9 mouse cellular contexts compared by ENCODE assay signal in the genomic region with DNA sequence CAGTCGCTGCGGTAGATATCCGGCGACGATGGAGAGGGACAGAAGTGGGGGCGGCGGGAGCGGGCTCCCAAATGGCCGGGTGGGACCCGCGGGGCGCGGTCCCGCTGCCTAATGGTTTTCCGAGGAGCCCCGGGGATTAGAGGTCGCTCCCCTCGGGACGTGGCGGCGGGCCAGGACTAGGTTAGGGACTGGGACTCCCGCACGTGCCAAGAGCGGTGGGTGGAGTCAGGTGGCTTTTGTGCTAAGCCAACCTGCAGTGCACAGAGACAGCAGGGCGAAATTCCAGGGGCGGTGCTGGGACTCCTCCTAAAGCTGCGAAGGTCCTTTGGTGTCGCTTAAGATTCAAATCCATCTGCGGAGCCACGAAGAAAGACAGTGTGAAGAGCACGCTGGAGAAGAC. TPM values are rescaled to one million over a fixed set of nuclear protein-coding genes. Genes with fewer than 3 reads are reported as not detected.
DNase-seq lines count a peak whose midpoint lies in the region; ATAC-seq and TF ChIP-seq lines count a peak whose summit lies in the region.
"Had no signal": no experiment of that assay in that cellular context is flagged by ENCODE, and none has a peak within 500 bp of the region (broad histone marks: within the 10 kb centered on the region; RNA-seq: fewer than 3 reads in every experiment).

No protein-coding gene starts in this region.

- no peaks in the 10 kb centered on the region for H3K9me3 ChIP-seq in heart, embryonic 11.5 days (replicated peaks; ENCODE audit: control insufficient read depth, low read length)
- no peaks in the 10 kb centered on the region for H3K9me3 ChIP-seq in kidney, embryonic 14.5 days (ENCODE audit: control insufficient read depth, low read length)
- H3K9me3 ChIP-seq in lung, embryonic 16.5 days (ENCODE audit: control insufficient read depth, low read length) = no peaks in the 10 kb centered on the region
- no peaks in the 10 kb centered on the region for H3K9me3 ChIP-seq in stomach, postnatal 0 days (ENCODE audit: control insufficient read depth, low read length)

- peaks cover 52% of the 10 kb centered on the region for H3K27me3 ChIP-seq in heart, embryonic 11.5 days (ENCODE audit: control insufficient read depth, insufficient read depth, low read length)
- peaks cover 31% of the 10 kb centered on the region for H3K27me3 ChIP-seq in kidney, embryonic 14.5 days (ENCODE audit: control insufficient read depth, insufficient read depth, low read length)
- peaks cover 20% of the 10 kb centered on the region; the same call in 1 of the 2 replicates for H3K27me3 ChIP-seq in lung, embryonic 16.5 days (ENCODE audit: control insufficient read depth, insufficient read depth, low read depth, low read length)
- H3K27me3 ChIP-seq in stomach, postnatal 0 days (ENCODE audit: control insufficient read depth, insufficient read depth, low read length) = no peaks in the 10 kb centered on the region

- peak; percentile 28 to 60 for DNase-seq in cerebellum, postnatal 14 days
- DNase-seq in cerebellum, adult 8-10 months = no peak
- peak; percentile 75 for DNase-seq in adrenal gland, postnatal 14 days
- peak; percentile 57 for DNase-seq in stomach, postnatal 0 days (ENCODE audit: low spot score)
- no peak for DNase-seq in ovary, adult 18-20 months (ENCODE audit: low spot score)

- no peak for ATAC-seq in heart, embryonic 11.5 days (replicated peaks; ENCODE audit: insufficient number of reproducible peaks, low FRiP score, low TSS enrichment)
- ATAC-seq in kidney, embryonic 14.5 days (ENCODE audit: low FRiP score, low TSS enrichment) = no peak
- ATAC-seq in lung, embryonic 16.5 days (ENCODE audit: low read depth) = peak; percentile 49
- no peak for ATAC-seq in stomach, postnatal 0 days (ENCODE audit: low FRiP score, low TSS enrichment)

- peak overlapping the region; percentile 37 for H3K4me3 ChIP-seq in heart, embryonic 11.5 days (ENCODE audit: low read depth, low read length)
- peak overlapping the region; percentile 33 for H3K4me3 ChIP-seq in kidney, embryonic 14.5 days (ENCODE audit: low read length)
- H3K4me3 ChIP-seq in lung, embryonic 16.5 days (ENCODE audit: low read length) = peak overlapping the region; percentile 40
- H3K4me3 ChIP-seq in stomach, postnatal 0 days (ENCODE audit: low read depth, low read length) = peak overlapping the region; percentile 20
- H3K4me3 ChIP-seq: erythroblast, embryonic 14.5 days had no signal

- H3K27ac ChIP-seq in heart, embryonic 11.5 days (ENCODE audit: low read depth, low read length) = no peak overlapping the region
- no peak overlapping the region for H3K27ac ChIP-seq in kidney, embryonic 14.5 days (ENCODE audit: low read depth, low read length)
- H3K27ac ChIP-seq in lung, embryonic 16.5 days (ENCODE audit: low read length) = peak overlapping the region; percentile 94
- peak overlapping the region; percentile 61 for H3K27ac ChIP-seq in stomach, postnatal 0 days (replicated peaks)

- TF ChIP-seq CTCF in stomach, postnatal 0 days (IDR thresholded peaks at IDR 0.05; ENCODE audit: low read depth) = no peak

- peak overlapping the region; percentile 68 for H3K4me2 ChIP-seq in heart, embryonic 11.5 days
- peak overlapping the region; percentile 55 for H3K4me2 ChIP-seq in kidney, embryonic 14.5 days (replicated peaks; ENCODE audit: low read depth, low read length)
- H3K4me2 ChIP-seq in lung, embryonic 16.5 days (ENCODE audit: low read depth, low read length) = peak overlapping the region; percentile 53
- peak overlapping the region; percentile 45 for H3K4me2 ChIP-seq in stomach, postnatal 0 days (replicated peaks; ENCODE audit: low read depth)

- TF ChIP-seq EP300 in stomach, postnatal 0 days (optimal IDR thresholded peaks at IDR 0.05) = no peak

- H3K9ac ChIP-seq in heart, embryonic 11.5 days (ENCODE audit: low read depth, low read length) = peak overlapping the region; percentile 5; the same call in 1 of the 2 replicates
- peak overlapping the region; percentile 37; the same call in 1 of the 2 replicates for H3K9ac ChIP-seq in kidney, embryonic 14.5 days (ENCODE audit: low read depth, low read length)
- H3K9ac ChIP-seq in lung, embryonic 16.5 days (ENCODE audit: low read length) = peak overlapping the region; percentile 49
- H3K9ac ChIP-seq in stomach, postnatal 0 days (ENCODE audit: low read length) = no peak overlapping the region

- 1% methylated on average over 31 of the region's 31 CpGs for WGBS in heart, embryonic 11.5 days (ENCODE audit: insufficient replicate concordance)
- WGBS in kidney, embryonic 14.5 days = 1% methylated on average over 31 of the region's 31 CpGs
- WGBS in lung, embryonic 16.5 days = under 1% methylated on average over 31 of the region's 31 CpGs
- under 1% methylated on average over 30 of the region's 31 CpGs for WGBS in stomach, postnatal 0 days

- H3K36me3 ChIP-seq in heart, embryonic 11.5 days (ENCODE audit: control insufficient read depth, insufficient read depth, low read length) = no peaks in the 10 kb centered on the region
- H3K36me3 ChIP-seq in kidney, embryonic 14.5 days (ENCODE audit: control insufficient read depth, insufficient read depth, low read length) = no peaks in the 10 kb centered on the region
- H3K36me3 ChIP-seq in lung, embryonic 16.5 days (ENCODE audit: control insufficient read depth, insufficient read depth, low read length) = no peaks in the 10 kb centered on the region
- no peaks in the 10 kb centered on the region for H3K36me3 ChIP-seq in stomach, postnatal 0 days (ENCODE audit: control insufficient read depth, insufficient read depth, low read length)

- peaks cover 15% of the 10 kb centered on the region for H3K4me1 ChIP-seq in heart, embryonic 11.5 days (ENCODE audit: control insufficient read depth, insufficient read depth, low read length)
- peaks cover 23% of the 10 kb centered on the region for H3K4me1 ChIP-seq in kidney, embryonic 14.5 days (ENCODE audit: control insufficient read depth, insufficient read depth, low read length)
- peaks cover 15% of the 10 kb centered on the region for H3K4me1 ChIP-seq in lung, embryonic 16.5 days (replicated peaks; ENCODE audit: control insufficient read depth, insufficient read depth, low read length)
- H3K4me1 ChIP-seq in stomach, postnatal 0 days (replicated peaks; ENCODE audit: control insufficient read depth, insufficient read depth) = peaks cover 5% of the 10 kb centered on the region

RNA-seq across cellular contexts. Expression of a gene that starts 37.9 kb away (rescaled TPM):
- not detected in 2 replicates for total RNA-seq in adrenal gland, postnatal 14 days (2021)
- 0.13 TPM in 1 of 2 replicates, not detected in the other for polyA plus RNA-seq in heart, embryonic 11.5 days (2014; fragmentation: Nextera tagmentation; extraction: Ambion mirVana)
- 0.20 TPM in 1 of 2 replicates, not detected in the other for polyA plus RNA-seq in kidney, embryonic 14.5 days (2014; fragmentation: Nextera tagmentation; extraction: Ambion mirVana)
- not detected in 2 replicates for polyA plus RNA-seq in lung, embryonic 16.5 days (2015; fragmentation: Nextera tagmentation; extraction: Ambion mirVana)
- 0.25 and 0.29 TPM in 2 replicates for polyA plus RNA-seq in stomach, postnatal 0 days (2015; fragmentation: Nextera tagmentation; extraction: Ambion mirVana)
- polyA plus RNA-seq: erythroblast, embryonic 14.5 days had no signal

Comparison
In these comparisons a context has a peak if more than half of its experiments do, and no peak if none do; other contexts are left out.
1. DNase-seq: peak in cerebellum, postnatal 14 days (2 of 2), adrenal gland, postnatal 14 days (single experiment) and stomach, postnatal 0 days (single experiment); none in cerebellum, adult 8-10 months (single experiment) and ovary, adult 18-20 months (single experiment).
2. H3K27ac ChIP-seq: peak in lung, embryonic 16.5 days (single experiment) and stomach, postnatal 0 days (single experiment); none in heart, embryonic 11.5 days (single experiment) and kidney, embryonic 14.5 days (single experiment).
3. Peak in every context shown above with its lines, with median percentiles within 50 percentile points of each other: H3K4me2 ChIP-seq and H3K4me3 ChIP-seq.